Mouse (Mus musculus): Measurements from ENCODE around the gene Olfr385. TPM values are rescaled to one million over a fixed set of nuclear protein-coding genes. Genes with fewer than 3 reads are reported as not detected.
"Not testable (repeated sequence)": the region's sequence is repeated elsewhere in the genome, so short reads cannot be mapped to it uniquely, and the experiment has no call there.

Gene Olfr385
- polyA plus RNA-seq (2015; fragmentation: Nextera tagmentation; extraction: Ambion mirVana) = 0.24 TPM in 1 of 2 replicates, not detected in the other

GRCm38 (mm10) chr11:73592908-73593307 is at the start of gene Olfr385:
Gene Olfr385, minus strand, starts transcription at chr11:73593008.
- H3K27ac ChIP-seq (replicated peaks) = no peak within 1 kb of the TSS
- H3K4me2 ChIP-seq (replicated peaks) = no peak within 1 kb of the TSS
- ATAC-seq (ENCODE audit: insufficient number of reproducible peaks, low FRiP score, low TSS enrichment, low read depth) = no peak
- H3K4me1 ChIP-seq = no peaks in the 10 kb centered on the region
- H3K9ac ChIP-seq = no peak within 1 kb of the TSS
- peaks cover 2% of the 10 kb centered on the region; the same call in 1 of the 2 replicates for H3K9me3 ChIP-seq (replicated peaks)
- no peaks in the 10 kb centered on the region for H3K36me3 ChIP-seq
- no peaks in the 10 kb centered on the region for H3K27me3 ChIP-seq
- H3K4me3 ChIP-seq (replicated peaks) = no peak within 1 kb of the TSS

- Histone ChIP-seq H3K4me1 (no peaks in the 10 kb centered on the region), H3K27ac (replicated peaks) (no peak within 1 kb of the TSS), H3K36me3 (no peaks in the 10 kb centered on the region), H3K9me3 (replicated peaks) (peaks cover 2% of the 10 kb centered on the region; the same call in 1 of the 2 replicates), H3K4me2 (replicated peaks) (no peak within 1 kb of the TSS), H3K27me3 (no peaks in the 10 kb centered on the region), H3K9ac (no peak within 1 kb of the TSS), H3K4me3 (replicated peaks) (no peak within 1 kb of the TSS)
- ATAC-seq (ENCODE audit: insufficient number of reproducible peaks, low FRiP score, low TSS enrichment, low read depth) = no peak
Observed at GRCm38 (mm10) chr11:73598294-73598693, 5.5 kb upstream of the Olfr385 start, which contains the start of gene Olfr384. Gene Olfr384, plus strand, starts transcription at chr11:73598594.

- not testable (repeated sequence) for H3K4me3 ChIP-seq (replicated peaks); H3K9ac ChIP-seq; H3K27ac ChIP-seq (replicated peaks); ATAC-seq (ENCODE audit: insufficient number of reproducible peaks, low FRiP score, low TSS enrichment, low read depth); H3K36me3 ChIP-seq; H3K4me1 ChIP-seq; H3K4me2 ChIP-seq (replicated peaks); H3K27me3 ChIP-seq; H3K9me3 ChIP-seq (replicated peaks)
- 83% methylated on average over 1 of the region's 1 CpGs for WGBS
Observed at GRCm38 (mm10) chr11:73583188-73583587, 9.6 kb downstream of the Olfr385 start.

GRCm38 (mm10) chr11:73579871-73580270 is 12.9 kb downstream of the Olfr385 start:
- Histone ChIP-seq H3K4me1 (no peaks in the 10 kb centered on the region), H3K4me2 (replicated peaks) (no peak overlapping the region), H3K9me3 (replicated peaks) (no peaks in the 10 kb centered on the region), H3K27ac (replicated peaks) (no peak overlapping the region), H3K27me3 (no peaks in the 10 kb centered on the region), H3K4me3 (replicated peaks) (no peak overlapping the region), H3K9ac (no peak overlapping the region), H3K36me3 (no peaks in the 10 kb centered on the region)
- no peak for ATAC-seq (ENCODE audit: insufficient number of reproducible peaks, low FRiP score, low TSS enrichment, low read depth)

Other genes starting within 250 kb of the Olfr385 start
- not detected in 2 replicates for gene Olfr20, start 242.2 kb downstream of the Olfr385 start, polyA plus RNA-seq (2015; fragmentation: Nextera tagmentation; extraction: Ambion mirVana)
- gene Olfr376, start 221.8 kb downstream of the Olfr385 start, polyA plus RNA-seq (2015; fragmentation: Nextera tagmentation; extraction: Ambion mirVana) = 0.13 and 0.17 TPM in 2 replicates
- 0.08 TPM in 1 of 2 replicates, not detected in the other for gene Olfr1, start 193.4 kb downstream of the Olfr385 start, polyA plus RNA-seq (2015; fragmentation: Nextera tagmentation; extraction: Ambion mirVana)
- not detected in 2 replicates for gene Olfr378, start 164.5 kb downstream of the Olfr385 start, polyA plus RNA-seq (2015; fragmentation: Nextera tagmentation; extraction: Ambion mirVana)
- 0.17 TPM in 1 of 2 replicates, not detected in the other for gene Olfr380, start 135.5 kb downstream of the Olfr385 start, polyA plus RNA-seq (2015; fragmentation: Nextera tagmentation; extraction: Ambion mirVana)
- not detected in 2 replicates for gene Olfr381, start 101.4 kb downstream of the Olfr385 start, polyA plus RNA-seq (2015; fragmentation: Nextera tagmentation; extraction: Ambion mirVana)
- gene Olfr382, start 75.8 kb downstream of the Olfr385 start, polyA plus RNA-seq (2015; fragmentation: Nextera tagmentation; extraction: Ambion mirVana) = not detected in 2 replicates
- gene Olfr384, start 5.6 kb upstream of the Olfr385 start, polyA plus RNA-seq (2015; fragmentation: Nextera tagmentation; extraction: Ambion mirVana) = not detected in 2 replicates
- not detected in 2 replicates for gene Zfp735, start 95.8 kb upstream of the Olfr385 start, polyA plus RNA-seq (2015; fragmentation: Nextera tagmentation; extraction: Ambion mirVana)
- not detected in 2 replicates for gene Olfr389, start 187.7 kb upstream of the Olfr385 start, polyA plus RNA-seq (2015; fragmentation: Nextera tagmentation; extraction: Ambion mirVana)
- 0.05 TPM in 1 of 2 replicates, not detected in the other for gene Olfr390, start 190.0 kb upstream of the Olfr385 start, polyA plus RNA-seq (2015; fragmentation: Nextera tagmentation; extraction: Ambion mirVana)
- not detected in 2 replicates for gene Olfr391-ps, start 210.0 kb upstream of the Olfr385 start, polyA plus RNA-seq (2015; fragmentation: Nextera tagmentation; extraction: Ambion mirVana)
- 0.04 and 0.05 TPM in 2 replicates for gene Olfr392, start 224.0 kb upstream of the Olfr385 start, polyA plus RNA-seq (2015; fragmentation: Nextera tagmentation; extraction: Ambion mirVana)